Mouse (Mus musculus) ES-E14 (cell line): ENCODE data around the gene Uimc1.

ENCODE experiments used
- CHD2 ChIP-seq: IDR thresholded peaks from 2 replicates; pipeline ENCODE4 v1.6.1; 2014; ENCODE audit warnings: mild to moderate bottlenecking, low read depth, low read length, inconsistent platforms
- MAFK ChIP-seq: IDR thresholded peaks from 2 replicates; pipeline ENCODE4 v1.6.1; 2014; ENCODE audit warnings: mild to moderate bottlenecking, low read depth, low read length, inconsistent platforms; ENCODE audit not compliant: insufficient read depth
- ZC3H11A ChIP-seq: IDR thresholded peaks from 2 replicates; pipeline ENCODE4 v1.6.1; 2012; ENCODE audit warnings: low read depth, mild to moderate bottlenecking, inconsistent platforms, low read length, borderline replicate concordance
- ZNF384 ChIP-seq: IDR thresholded peaks from 2 replicates; pipeline ENCODE4 v1.6.1; 2012; ENCODE audit warnings: low read depth, low read length, inconsistent platforms

- TF ChIP-seq CHD2 (no peak), ZC3H11A (no peak), ZNF384 (no peak), MAFK (no peak)
Observed at GRCm38 (mm10) chr13:55075597-55075996, 24.5 kb downstream of the Uimc1 start.
